ENCODE assay signal across 14 mouse cellular contexts in genomic region chrX:52151100-52151499, GRCm38 (mm10). TPM values are rescaled to one million over a fixed set of nuclear protein-coding genes. Genes with fewer than 3 reads are reported as not detected.
DNase-seq lines count a peak whose midpoint lies in the region; ATAC-seq and TF ChIP-seq lines count a peak whose summit lies in the region.
"Had no signal": no experiment of that assay in that cellular context is flagged by ENCODE, and none has a peak within 500 bp of the region (broad histone marks: within the 10 kb centered on the region; RNA-seq: fewer than 3 reads in every experiment).

No protein-coding gene starts in this region.

- DNase-seq in heart, postnatal 0 days (ENCODE audit: low spot score), result peak; percentile 23
- DNase-seq in heart, adult 18-20 months, result no peak
- peak; percentile 56 to 60 for DNase-seq in kidney, adult 8-10 months
- DNase-seq in liver, embryonic 11.5 days (ENCODE audit: low spot score), result no peak
- DNase-seq in yolk sac, embryonic 10.5 days (ENCODE audit: low spot score), result peak; percentile 23
- no peak for DNase-seq in adrenal gland, postnatal 4 days (ENCODE audit: low spot score in 2 of 2)
- DNase-seq: lung, postnatal 14 days; right cerebral cortex, postnatal 14 days; thymus, postnatal 25 days had no signal

- no peaks in the 10 kb centered on the region for H3K36me3 ChIP-seq in heart, postnatal 0 days (replicated peaks; ENCODE audit: control insufficient read depth, insufficient read depth, low read length)
- no peaks in the 10 kb centered on the region for H3K36me3 ChIP-seq in liver, embryonic 11.5 days (ENCODE audit: control insufficient read depth, insufficient read depth, low read length)
- H3K36me3 ChIP-seq: embryonic facial prominence, embryonic 15.5 days; limb, embryonic 12.5 days; midbrain, embryonic 12.5 days had no signal

- no peak for TF ChIP-seq CTCF in heart, postnatal 0 days (IDR thresholded peaks at IDR 0.05; ENCODE audit: low read depth)

- no peaks in the 10 kb centered on the region for H3K9me3 ChIP-seq in heart, postnatal 0 days (replicated peaks; ENCODE audit: control insufficient read depth, low read length)
- H3K9me3 ChIP-seq in liver, embryonic 11.5 days (ENCODE audit: control insufficient read depth, low read length), result no peaks in the 10 kb centered on the region
- H3K9me3 ChIP-seq: embryonic facial prominence, embryonic 15.5 days; limb, embryonic 12.5 days; midbrain, embryonic 12.5 days had no signal

- peak overlapping the region; percentile 23; the same call in 1 of the 2 replicates for H3K4me2 ChIP-seq in heart, postnatal 0 days (ENCODE audit: low read depth, low read length)
- H3K4me2 ChIP-seq in liver, embryonic 11.5 days, result peak overlapping the region; percentile 57
- H3K4me2 ChIP-seq: embryonic facial prominence, embryonic 15.5 days; limb, embryonic 12.5 days; midbrain, embryonic 12.5 days had no signal

- no peak for TF ChIP-seq EP300 in heart, postnatal 0 days (IDR thresholded peaks at IDR 0.05; ENCODE audit: low read depth)

- H3K9ac ChIP-seq in heart, postnatal 0 days (replicated peaks; ENCODE audit: low read depth, low read length), result no peak overlapping the region
- H3K9ac ChIP-seq in liver, embryonic 11.5 days (ENCODE audit: low read depth, low read length), result no peak overlapping the region
- H3K9ac ChIP-seq: embryonic facial prominence, embryonic 15.5 days; limb, embryonic 12.5 days; midbrain, embryonic 12.5 days had no signal

- H3K4me3 ChIP-seq in heart, postnatal 0 days (ENCODE audit: low read depth, low read length), result no peak overlapping the region
- no peak overlapping the region for H3K4me3 ChIP-seq in liver, embryonic 11.5 days (ENCODE audit: low read depth, low read length)
- H3K4me3 ChIP-seq: embryonic facial prominence, embryonic 15.5 days; limb, embryonic 12.5 days; midbrain, embryonic 12.5 days had no signal

- H3K27ac ChIP-seq in heart, postnatal 0 days (ENCODE audit: low read depth), result peak overlapping the region; percentile 25; the same call in 1 of the 2 replicates
- peak overlapping the region; percentile 63 for H3K27ac ChIP-seq in liver, embryonic 11.5 days (ENCODE audit: low read depth, low read length)
- H3K27ac ChIP-seq: embryonic facial prominence, embryonic 15.5 days; limb, embryonic 12.5 days; midbrain, embryonic 12.5 days had no signal

- no peaks in the 10 kb centered on the region for H3K27me3 ChIP-seq in heart, postnatal 0 days (ENCODE audit: control insufficient read depth, insufficient read depth, low read length)
- no peaks in the 10 kb centered on the region for H3K27me3 ChIP-seq in liver, embryonic 11.5 days (replicated peaks; ENCODE audit: control insufficient read depth, insufficient read depth, low read length)
- H3K27me3 ChIP-seq: embryonic facial prominence, embryonic 15.5 days; limb, embryonic 12.5 days; midbrain, embryonic 12.5 days had no signal

- 28% methylated on average over 7 of the region's 7 CpGs for WGBS in heart, postnatal 0 days
- 45% methylated on average over 7 of the region's 7 CpGs for WGBS in liver, embryonic 11.5 days

- no peak for ATAC-seq in heart, postnatal 0 days (ENCODE audit: insufficient read depth, low read depth)
- peak; percentile 97 for ATAC-seq in liver, embryonic 11.5 days (replicated peaks; ENCODE audit: low FRiP score)
- ATAC-seq in frontal cortex, adult (ENCODE audit: low TSS enrichment), result no peak
- ATAC-seq: Patski had no signal

- no peaks in the 10 kb centered on the region; the same call in 1 of the 2 replicates for H3K4me1 ChIP-seq in heart, postnatal 0 days (ENCODE audit: control insufficient read depth, insufficient read depth)
- H3K4me1 ChIP-seq in liver, embryonic 11.5 days (replicated peaks; ENCODE audit: control insufficient read depth, insufficient read depth, low read length), result peaks cover 4% of the 10 kb centered on the region
- H3K4me1 ChIP-seq: embryonic facial prominence, embryonic 15.5 days; limb, embryonic 12.5 days; midbrain, embryonic 12.5 days had no signal

RNA-seq across cellular contexts. Expression of gene Gpc4, which starts 14.0 kb away (rescaled TPM):
- 12.0 and 19.1 TPM in 2 replicates for total RNA-seq in heart, postnatal 0 days (2014; rRNA removed; ENCODE audit: low replicate concordance)
- 33.1 and 33.9 TPM in 2 replicates for polyA plus RNA-seq in heart, postnatal 0 days (2015; fragmentation: Nextera tagmentation; extraction: Ambion mirVana)
- total RNA-seq in heart, adult 18-20 months (2021), result 10 to 100 TPM; 32.0 to 35.6 TPM
- polyA plus RNA-seq in liver, embryonic 11.5 days (2014; fragmentation: Nextera tagmentation; extraction: Ambion mirVana), result 11.5 and 13.4 TPM in 2 replicates
- 100 to 1,000 TPM; 183 to 209 TPM for total RNA-seq in adrenal gland, postnatal 4 days (2021)

Comparison
In these comparisons a context has a peak if more than half of its experiments do, and no peak if none do; other contexts are left out.
1. DNase-seq: peak in heart, postnatal 0 days (single experiment), kidney, adult 8-10 months (2 of 2) and yolk sac, embryonic 10.5 days (single experiment); none in heart, adult 18-20 months (0 of 2), liver, embryonic 11.5 days (single experiment) and adrenal gland, postnatal 4 days (0 of 2).